ENCODE assay signal across 11 mouse cellular contexts in genomic region chr1:87848237-87848996, GRCm38 (mm10). TPM values are rescaled to one million over a fixed set of nuclear protein-coding genes. Genes with fewer than 3 reads are reported as not detected.
DNase-seq lines count a peak whose midpoint lies in the region; ATAC-seq and TF ChIP-seq lines count a peak whose summit lies in the region.
"Had no signal": no experiment of that assay in that cellular context is flagged by ENCODE, and none has a peak within 500 bp of the region (broad histone marks: within the 10 kb centered on the region; RNA-seq: fewer than 3 reads in every experiment).

No protein-coding gene starts in this region.

- H3K4me1 ChIP-seq in limb, embryonic 10.5 days, result peaks cover 45% of the 10 kb centered on the region
- H3K4me1 ChIP-seq in midbrain, embryonic 14.5 days (ENCODE audit: control insufficient read depth, insufficient read depth, low read length), result no peaks in the 10 kb centered on the region

- no peaks in the 10 kb centered on the region for H3K27me3 ChIP-seq in limb, embryonic 10.5 days (ENCODE audit: low read depth, poor library complexity, severe bottlenecking)
- no peaks in the 10 kb centered on the region for H3K27me3 ChIP-seq in midbrain, embryonic 14.5 days (ENCODE audit: control insufficient read depth, insufficient read depth, low read length)

- H3K9ac ChIP-seq in midbrain, embryonic 14.5 days (replicated peaks; ENCODE audit: low read length), result no peak overlapping the region

- H3K27ac ChIP-seq in gastrocnemius, adult 2 months, result peak overlapping the region; percentile 49; the same call in 1 of the 2 replicates
- peak overlapping the region; percentile 68; the same call in 1 of the 2 replicates for H3K27ac ChIP-seq in limb, embryonic 10.5 days
- H3K27ac ChIP-seq in midbrain, embryonic 14.5 days (replicated peaks; ENCODE audit: low read depth, low read length), result no peak overlapping the region

- no peaks in the 10 kb centered on the region for H3K9me3 ChIP-seq in limb, embryonic 10.5 days (replicated peaks)
- H3K9me3 ChIP-seq in midbrain, embryonic 14.5 days (ENCODE audit: control insufficient read depth, low read length), result no peaks in the 10 kb centered on the region

- no peak for ATAC-seq in activated CD4-positive, CD25-positive, alpha-beta regulatory T cell, adult 4 months
- ATAC-seq in midbrain, embryonic 14.5 days (ENCODE audit: low FRiP score, low TSS enrichment), result no peak
- no peak for ATAC-seq in inflammation-experienced regulatory T-cells, adult 6 months

- peak; percentile 27 for DNase-seq in gastrocnemius, adult 2 months
- no peak for DNase-seq in gastrocnemius, postnatal 14 days
- peak; percentile 32 for DNase-seq in urinary bladder, postnatal 14 days (ENCODE audit: low spot score)
- no peak for DNase-seq in urinary bladder, postnatal 10 days (ENCODE audit: low spot score)
- no peak for DNase-seq in limb, embryonic 10.5 days (ENCODE audit: low spot score)
- DNase-seq in midbrain, embryonic 14.5 days, result no peak
- DNase-seq: cerebellum, adult 9-11 months; kidney, adult 8-10 months; lung, postnatal 36 days had no signal

- intact Hi-C loops in gastrocnemius, adult 2 months (cut with DNase I), result no loop called here
- intact Hi-C loops in gastrocnemius, postnatal 14 days (cut with DNase I; ENCODE audit: low total_unique reads), result no loop called here

- no peak overlapping the region for H3K4me3 ChIP-seq in gastrocnemius, adult 2 months
- no peak overlapping the region for H3K4me3 ChIP-seq in limb, embryonic 10.5 days
- no peak overlapping the region for H3K4me3 ChIP-seq in midbrain, embryonic 14.5 days (replicated peaks; ENCODE audit: low read depth, low read length)

- no peaks in the 10 kb centered on the region for H3K36me3 ChIP-seq in limb, embryonic 10.5 days
- no peaks in the 10 kb centered on the region for H3K36me3 ChIP-seq in midbrain, embryonic 14.5 days (ENCODE audit: control insufficient read depth, insufficient read depth, low read length)

- no peak overlapping the region for H3K4me2 ChIP-seq in midbrain, embryonic 14.5 days (ENCODE audit: low read length)

- TF ChIP-seq CTCF in gastrocnemius, adult 2 months (IDR thresholded peaks at IDR 0.05), result no peak

- 56% methylated on average over 11 of the region's 11 CpGs for WGBS in limb, embryonic 10.5 days
- WGBS in midbrain, embryonic 14.5 days, result 56% methylated on average over 11 of the region's 11 CpGs

RNA-seq across cellular contexts. Expression of gene Dgkd, which starts 4.7 kb away (rescaled TPM):
- 10 to 100 TPM; 31.3 to 32.9 TPM for total RNA-seq in gastrocnemius, adult 2 months (2021)
- total RNA-seq in gastrocnemius, postnatal 14 days (2021), result 10 to 100 TPM; 37.7 to 39.9 TPM
- polyA plus RNA-seq in limb, embryonic 10.5 days (2016; fragmentation: Nextera tagmentation; extraction: Ambion mirVana), result 38.8 and 39.7 TPM in 2 replicates
- polyA plus RNA-seq in activated CD4-positive, CD25-positive, alpha-beta regulatory T cell, adult 4 months (2017; shearing (Covaris generic)), result 10 to 100 TPM; 30.4 to 31.9 TPM
- 48.0 and 50.2 TPM in 2 replicates for polyA plus RNA-seq in midbrain, embryonic 14.5 days (2014; fragmentation: Nextera tagmentation; extraction: Ambion mirVana)
- polyA plus RNA-seq in inflammation-experienced regulatory T-cells, adult 6 months (2017; shearing (Covaris generic)), result 10 to 100 TPM; 19.3 to 35.5 (median 34.2) TPM

RNA-seq across cellular contexts. Expression of gene Sag, which starts 44.9 kb away (rescaled TPM):
- under 1 TPM; 0.17 to 0.23 TPM for total RNA-seq in gastrocnemius, adult 2 months (2021)
- under 1 TPM; 0.13 to 0.14 TPM for total RNA-seq in gastrocnemius, postnatal 14 days (2021)
- 3.7 and 4.9 TPM in 2 replicates for polyA plus RNA-seq in limb, embryonic 10.5 days (2016; fragmentation: Nextera tagmentation; extraction: Ambion mirVana)
- polyA plus RNA-seq in activated CD4-positive, CD25-positive, alpha-beta regulatory T cell, adult 4 months (2017; shearing (Covaris generic)), result 1 to 10 TPM; 2.7 to 5.4 TPM
- polyA plus RNA-seq in midbrain, embryonic 14.5 days (2014; fragmentation: Nextera tagmentation; extraction: Ambion mirVana), result 2.1 and 3.0 TPM in 2 replicates
- polyA plus RNA-seq in inflammation-experienced regulatory T-cells, adult 6 months (2017; shearing (Covaris generic)), result 1 to 10 TPM; 1.7 to 5.3 (median 4.2) TPM

Comparison
In these comparisons a context has a peak if more than half of its experiments do, and no peak if none do; other contexts are left out.
1. DNase-seq: peak in gastrocnemius, adult 2 months (single experiment) and urinary bladder, postnatal 14 days (single experiment); none in gastrocnemius, postnatal 14 days (single experiment), urinary bladder, postnatal 10 days (single experiment), limb, embryonic 10.5 days (single experiment) and midbrain, embryonic 14.5 days (single experiment).